Mouse (Mus musculus): ENCODE measurements at regions not wholly inside any gene's neighbourhood (a gene's known extent, or its start where the extent isn't known, plus 50 kb on each side); places are given as distances from the start of the nearest gene placed in this dataset.
"Not testable (repeated sequence)": the region's sequence is repeated elsewhere in the genome, so short reads cannot be mapped to it uniquely, and the experiment has no call there.

DNA sequence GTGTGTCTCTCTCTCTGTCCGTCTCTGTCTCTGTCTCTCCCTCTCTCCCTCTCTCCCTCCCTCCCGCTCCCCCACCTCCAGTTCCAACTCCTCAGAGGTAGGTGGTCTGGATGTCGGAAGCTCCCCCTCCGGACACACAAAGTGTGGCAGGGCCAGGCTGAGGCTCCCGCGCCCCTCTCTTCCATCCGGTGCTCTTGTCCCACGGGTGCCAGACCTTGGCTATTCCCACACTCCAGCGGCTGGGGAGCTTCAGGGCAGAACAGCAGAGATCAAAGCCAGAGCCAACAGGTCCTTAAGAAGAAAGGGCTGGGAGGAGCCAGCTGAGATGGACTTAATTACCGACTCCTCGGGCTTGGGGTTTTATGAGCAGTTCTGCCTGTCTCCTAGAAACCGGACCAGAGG is 101.1 kb upstream of the Med13l start:
- DNase-seq: peak; percentile 29

DNA sequence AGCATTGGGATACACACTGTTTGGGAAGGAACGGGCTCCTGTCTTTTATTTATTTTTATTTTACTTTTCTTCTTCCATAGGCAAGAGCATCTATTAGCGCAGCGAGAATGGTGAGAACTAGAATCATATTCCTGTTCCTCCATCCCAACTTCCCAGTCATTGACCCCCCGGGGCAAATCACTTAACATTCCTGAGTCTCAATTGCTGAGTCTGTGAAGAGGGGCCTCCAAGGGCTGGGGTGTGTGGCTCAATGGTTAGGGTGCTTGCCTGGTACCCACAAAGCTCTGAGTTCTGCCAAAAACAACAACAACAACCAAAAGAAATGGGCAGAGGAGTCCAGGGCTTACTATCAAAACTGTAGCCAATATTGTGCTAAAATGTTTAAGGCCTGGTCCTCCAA is 98.5 kb upstream of the Med13l start:
- DNase-seq: no peak

DNA sequence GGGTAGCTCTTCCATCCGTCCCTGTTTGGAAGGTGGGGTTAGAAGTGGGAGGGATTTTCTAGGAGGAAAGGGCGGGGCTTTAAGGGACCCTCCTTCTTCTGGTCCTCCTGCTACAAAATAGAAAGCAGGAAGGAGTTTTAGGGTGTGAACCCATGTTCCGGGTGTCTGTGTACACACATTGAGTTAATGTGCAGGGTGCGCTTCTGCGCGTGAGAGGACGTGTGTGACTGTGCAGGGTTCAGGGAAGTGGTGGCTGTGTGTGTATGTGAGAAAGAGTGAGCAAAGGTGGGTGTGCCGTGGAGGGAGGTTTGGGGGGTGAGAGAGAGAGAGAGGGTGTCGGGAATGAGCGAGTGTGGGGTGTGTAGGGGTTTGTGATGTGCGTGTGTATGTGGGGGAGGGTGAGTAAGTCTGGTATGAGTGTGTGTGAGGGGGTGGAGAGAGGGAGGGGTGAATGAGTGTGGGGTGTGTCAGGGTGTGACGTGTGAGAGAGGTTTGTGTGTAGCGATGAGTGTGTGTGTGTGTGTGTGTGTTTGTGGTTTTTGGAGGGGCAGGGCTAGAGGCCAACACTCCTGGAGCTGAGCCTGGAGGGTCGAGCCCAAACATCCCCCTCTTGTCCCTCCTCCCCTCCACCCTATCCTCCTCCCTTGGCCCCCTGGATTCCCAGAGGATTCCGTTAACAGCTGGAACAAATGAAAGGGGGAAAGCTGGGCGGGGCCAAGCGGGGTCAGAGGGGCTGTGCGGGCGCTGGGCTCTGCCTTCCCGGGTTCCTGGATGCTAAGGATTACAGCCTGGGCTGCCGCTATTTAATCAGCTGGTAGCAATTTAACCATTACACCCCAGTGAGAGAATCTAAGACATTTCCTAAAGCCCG is 95.3 kb upstream of the Med13l start:
- peak; percentile 13 for DNase-seq

DNA sequence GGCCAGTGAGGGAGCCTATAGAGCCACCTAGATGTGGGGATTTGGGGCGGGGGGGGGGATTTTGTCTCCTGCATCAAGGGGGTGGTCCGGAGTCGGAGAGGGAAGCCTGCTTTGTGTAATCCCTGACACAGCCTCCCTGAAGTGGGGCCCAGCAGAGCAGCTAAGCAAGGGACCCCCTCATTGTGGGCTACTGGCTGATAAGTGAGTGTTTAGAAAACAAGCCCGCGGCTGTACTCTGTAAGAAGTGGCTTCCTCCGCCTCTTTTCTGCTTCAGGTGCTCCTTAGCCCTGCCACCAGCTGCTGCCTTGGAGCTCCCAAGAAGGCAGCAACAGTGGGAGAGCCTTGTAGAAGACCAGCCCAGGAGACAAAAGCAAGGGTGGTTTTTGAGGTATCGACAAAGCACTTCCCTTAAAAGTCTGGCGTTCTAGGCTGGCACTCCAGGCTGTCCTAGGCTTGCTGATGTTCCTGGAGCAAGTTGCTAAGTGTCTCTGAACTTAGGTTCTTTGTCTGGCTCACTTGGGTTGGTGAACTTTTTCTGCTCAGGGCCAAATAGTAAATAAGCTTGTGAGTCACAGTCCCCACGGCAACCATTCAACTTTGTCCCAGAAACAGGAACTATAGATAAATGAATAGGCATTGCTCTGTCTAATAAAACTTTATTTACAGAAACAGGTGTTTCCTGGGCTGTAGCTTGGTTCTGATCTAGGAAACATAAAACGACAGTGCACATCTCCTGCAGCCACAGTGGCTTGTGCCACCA is 94.3 kb upstream of the Med13l start:
- DNase-seq: peak; percentile 23

DNA sequence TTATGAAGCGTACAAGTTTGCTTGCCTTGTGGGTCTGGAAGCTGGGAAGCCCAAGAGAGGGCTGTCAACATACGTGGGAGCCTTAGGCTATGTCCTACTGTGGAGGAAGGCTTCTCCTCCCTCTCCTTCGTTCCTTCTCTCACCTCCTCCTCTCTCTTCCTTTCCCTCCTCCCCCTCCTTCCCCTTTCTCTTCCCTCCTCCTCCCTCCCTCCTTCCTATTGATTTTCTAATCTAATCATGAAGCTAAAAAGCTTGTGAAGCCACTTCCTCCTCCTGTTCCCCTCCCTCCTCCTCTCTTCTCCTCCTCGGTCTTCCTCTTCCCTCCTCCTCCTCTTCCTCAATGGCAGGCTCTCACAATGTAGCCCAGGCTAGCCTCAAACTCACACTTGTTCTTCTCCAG is 91.7 kb upstream of the Med13l start:
- DNase-seq: no peak

DNA sequence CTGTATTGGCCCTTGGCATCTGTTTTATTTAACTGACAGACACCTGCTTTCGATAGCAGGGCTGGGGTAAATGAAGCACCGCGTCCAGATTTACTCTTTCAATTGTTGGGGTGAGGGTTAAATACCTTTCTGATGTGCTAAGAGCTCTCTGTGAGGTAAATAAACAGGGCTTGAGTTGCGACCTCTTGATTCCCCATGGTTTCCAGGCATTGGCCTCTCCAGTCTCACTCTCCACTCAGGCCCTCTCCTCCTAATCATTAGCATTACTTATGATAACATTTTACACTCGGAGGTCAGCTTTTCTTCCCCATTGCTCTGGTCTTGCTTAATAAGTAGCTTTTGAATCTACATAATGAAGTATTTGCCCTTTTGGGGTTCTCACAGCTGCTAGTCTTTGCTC is 88.9 kb upstream of the Med13l start:
- no peak for DNase-seq

DNA sequence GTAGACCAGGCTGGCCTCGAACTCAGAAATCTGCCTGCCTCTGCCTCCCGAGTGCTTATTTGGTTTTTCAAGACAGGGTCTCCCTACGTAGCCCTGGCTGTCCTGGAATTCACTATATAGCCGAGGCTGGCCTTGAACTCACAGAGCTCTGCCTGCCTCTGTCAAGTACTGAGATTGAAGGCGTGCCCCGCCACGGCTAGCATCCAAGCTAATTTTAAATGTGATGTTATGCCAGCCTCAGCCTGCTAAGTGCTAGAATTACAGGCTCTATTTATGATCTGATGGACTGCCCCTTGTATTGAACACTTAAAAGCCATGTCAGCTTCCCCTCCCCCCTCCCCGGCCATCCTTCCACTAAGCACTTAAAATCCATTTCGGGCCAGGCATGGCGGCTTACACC is 88.2 kb upstream of the Med13l start:
- DNase-seq: no peak

DNA sequence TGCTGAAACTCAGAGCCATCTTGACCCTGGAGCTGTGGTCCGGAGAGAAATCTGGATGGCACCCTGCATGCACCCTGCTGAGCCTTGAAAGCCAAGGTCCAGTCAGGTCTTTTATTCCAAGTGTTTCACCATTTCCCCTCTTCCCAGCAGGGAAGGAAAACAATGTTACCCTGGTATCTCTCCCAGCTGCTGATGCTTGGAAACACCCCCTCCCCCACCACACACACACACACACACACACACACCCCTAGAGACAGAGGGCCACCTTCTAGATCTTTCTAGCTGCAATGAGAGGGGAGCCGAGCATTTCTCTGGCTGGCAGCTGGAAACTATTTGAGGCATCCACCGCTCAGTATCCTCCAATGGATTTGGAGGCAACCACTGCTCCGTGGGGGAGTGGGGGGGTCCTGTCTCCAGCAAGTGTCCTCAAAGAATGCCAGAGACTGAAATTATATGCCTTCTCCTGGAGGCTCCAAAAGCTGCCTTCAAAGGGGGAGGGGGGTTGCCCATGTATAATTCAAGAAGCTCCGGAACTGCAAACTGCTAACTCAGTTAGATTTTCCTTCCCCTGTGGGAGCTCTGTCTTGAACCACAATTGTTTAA is 87.2 kb upstream of the Med13l start:
- no peak for DNase-seq

DNA sequence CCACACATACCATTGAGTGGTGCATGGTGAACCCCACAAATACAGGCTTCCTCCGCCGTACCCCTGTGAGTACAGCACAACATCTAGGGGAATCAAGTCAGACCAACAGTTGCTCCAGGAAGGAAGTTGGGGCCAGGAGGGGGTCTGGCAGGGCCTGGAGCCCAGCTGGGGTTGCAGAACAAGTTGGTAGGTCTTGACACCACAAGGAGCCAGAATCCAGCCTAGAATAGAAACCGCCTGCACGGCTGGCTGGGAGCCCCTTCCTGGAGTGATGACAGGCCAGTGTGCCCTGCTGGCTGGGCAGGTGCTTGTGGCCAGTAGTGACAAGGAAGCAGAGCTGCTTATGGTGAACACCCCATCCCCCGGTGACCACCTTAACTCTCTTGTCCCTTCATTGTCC is 83.9 kb upstream of the Med13l start:
- no peak for DNase-seq

DNA sequence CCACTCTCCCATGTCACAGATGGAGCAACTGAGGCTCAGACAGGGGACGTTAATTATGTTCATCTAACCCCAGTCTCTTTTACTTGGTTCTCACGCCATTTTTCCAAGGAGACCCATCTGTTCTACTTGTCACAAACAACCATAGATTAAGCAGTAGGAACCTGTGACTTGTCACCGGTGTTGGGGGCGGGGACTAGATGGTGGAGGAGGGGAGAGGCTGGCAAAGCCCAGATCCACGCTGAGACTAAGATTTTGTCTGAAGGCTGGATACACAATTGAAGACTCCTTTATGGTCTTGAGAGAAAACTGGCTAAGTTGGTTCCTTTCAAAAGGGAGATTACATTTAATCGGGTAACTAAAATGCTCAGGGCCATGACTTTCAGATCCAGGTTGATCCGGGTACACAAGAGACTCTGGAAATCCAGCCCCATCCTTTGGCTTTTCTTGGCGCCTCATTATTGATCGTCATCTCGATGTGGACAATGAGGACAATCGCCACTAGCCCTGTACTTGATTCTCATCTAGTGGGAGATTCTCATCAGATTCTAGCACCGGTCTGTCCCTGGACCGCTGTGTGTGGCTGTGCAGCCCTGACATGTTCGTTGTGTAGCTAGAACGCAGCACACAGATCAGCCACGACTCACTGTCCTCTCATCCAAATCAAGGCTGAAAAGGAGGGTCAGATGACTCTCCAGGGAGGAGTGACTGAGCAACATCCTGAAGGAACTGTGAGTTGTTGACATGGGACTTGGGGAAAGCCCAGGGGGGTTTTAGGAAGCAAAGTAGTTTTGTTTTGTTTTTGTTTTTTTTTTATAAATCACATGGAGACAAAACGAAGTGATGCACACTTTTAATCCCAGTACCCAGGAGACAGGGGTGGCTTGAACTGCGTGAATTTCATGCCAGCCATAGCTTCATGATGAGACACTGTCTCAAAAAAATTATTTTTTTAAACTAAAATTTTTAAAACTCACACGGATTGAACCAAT is 83.1 kb upstream of the Med13l start:
- DNase-seq: no peak

DNA sequence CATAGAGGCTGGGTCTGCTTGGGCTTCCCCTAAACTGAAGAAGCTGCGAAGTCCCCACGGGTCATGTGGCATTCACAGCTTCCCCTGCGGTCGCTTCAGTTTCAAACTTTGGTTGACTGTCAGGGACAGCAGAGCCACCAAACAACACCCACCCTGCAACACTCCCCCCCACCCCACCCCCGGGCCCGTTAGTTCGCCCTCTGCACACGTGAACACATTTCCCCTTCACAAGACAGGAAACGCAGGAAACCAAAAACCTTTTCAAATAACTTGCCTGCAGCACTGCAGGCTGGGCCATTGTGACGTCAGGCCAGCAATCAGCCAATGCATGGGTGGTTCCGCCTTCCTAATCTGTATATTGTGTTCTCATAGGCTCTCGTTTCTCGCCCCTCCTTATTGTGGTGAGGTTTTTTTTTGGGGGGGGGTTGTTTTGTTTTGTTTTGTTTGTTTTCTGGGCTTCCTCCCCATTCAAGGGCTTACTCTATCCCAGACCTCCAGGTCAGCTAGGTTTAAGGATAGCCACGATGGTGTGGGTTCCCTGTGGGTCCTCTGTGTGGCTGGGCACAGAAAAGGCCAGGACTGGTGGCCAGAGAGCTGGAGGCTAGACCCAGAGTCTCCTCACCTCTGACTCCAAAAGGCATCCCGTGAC is 82.2 kb upstream of the Med13l start:
- DNase-seq: peak; percentile 32

DNA sequence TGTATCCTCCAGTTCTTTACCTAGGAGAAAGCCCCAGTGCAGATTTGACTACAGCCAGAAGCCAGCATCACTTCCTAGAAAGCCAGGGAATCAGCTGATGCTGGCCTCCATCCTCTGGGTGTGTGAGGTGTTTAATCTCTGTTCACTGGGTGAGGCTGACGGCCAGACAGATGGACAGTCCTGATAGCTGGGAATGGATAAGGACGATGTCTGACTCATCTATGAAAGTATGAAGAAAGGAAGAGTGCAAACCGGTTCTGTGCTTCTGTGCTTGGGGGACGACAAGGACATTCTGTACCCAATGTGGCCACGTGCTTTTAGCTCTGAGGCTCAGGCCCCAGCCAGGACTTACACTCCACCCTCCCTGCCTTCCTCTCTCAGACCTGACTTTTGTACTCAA is 80.5 kb upstream of the Med13l start:
- no peak for DNase-seq

DNA sequence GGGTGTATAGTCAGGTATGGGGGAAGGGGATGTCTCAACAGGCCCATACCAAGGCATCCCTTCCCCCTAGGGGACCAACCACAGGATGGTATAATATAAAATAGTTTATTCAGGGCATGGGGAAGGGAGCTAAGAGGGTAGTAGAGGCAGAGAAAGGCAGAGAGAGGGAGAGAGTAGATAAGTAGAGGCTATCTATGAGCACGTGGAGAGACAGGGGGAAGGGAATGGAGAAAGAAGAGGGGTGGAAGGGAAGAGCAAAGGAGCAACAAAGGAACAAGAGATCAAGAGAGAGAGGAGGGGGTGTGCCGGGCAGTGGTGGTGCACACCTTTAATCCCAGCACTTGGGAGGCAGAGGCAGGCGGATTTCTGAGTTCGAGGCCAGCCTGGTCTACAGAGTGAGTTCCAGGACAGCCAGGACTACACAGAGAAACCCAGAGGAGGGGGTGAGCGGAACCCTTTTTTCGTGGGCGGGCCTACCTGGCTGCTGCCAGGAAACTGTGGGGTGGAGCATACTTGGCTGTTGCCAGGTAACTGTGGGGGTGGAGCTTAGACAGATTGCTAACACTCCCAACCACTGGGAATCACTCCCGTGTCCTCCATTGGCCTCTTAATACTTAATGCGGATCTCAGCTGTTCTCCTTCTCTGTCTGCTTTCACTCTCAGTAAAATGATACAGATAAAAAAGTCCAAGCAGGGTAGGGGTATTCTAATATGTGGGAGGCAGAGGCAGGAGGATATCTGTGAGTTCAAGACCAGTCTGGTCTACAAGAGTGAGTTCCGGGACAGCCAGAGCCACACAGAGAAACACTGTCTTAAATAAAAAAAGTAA is 79.3 kb upstream of the Med13l start:
- DNase-seq: no peak

DNA sequence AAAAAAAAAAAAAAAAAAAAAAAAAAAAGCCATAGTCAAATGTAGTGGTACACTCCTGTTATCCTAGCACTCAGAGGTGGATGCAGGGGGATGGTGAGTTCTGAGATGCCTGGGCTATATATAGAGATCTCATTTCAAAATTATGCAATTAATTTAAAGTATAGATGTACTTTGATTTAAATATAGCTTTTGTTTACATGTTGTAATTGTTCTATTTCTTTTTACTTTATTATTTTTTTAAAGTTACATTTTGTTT is 78.8 kb upstream of the Med13l start:
- no peak for DNase-seq

DNA sequence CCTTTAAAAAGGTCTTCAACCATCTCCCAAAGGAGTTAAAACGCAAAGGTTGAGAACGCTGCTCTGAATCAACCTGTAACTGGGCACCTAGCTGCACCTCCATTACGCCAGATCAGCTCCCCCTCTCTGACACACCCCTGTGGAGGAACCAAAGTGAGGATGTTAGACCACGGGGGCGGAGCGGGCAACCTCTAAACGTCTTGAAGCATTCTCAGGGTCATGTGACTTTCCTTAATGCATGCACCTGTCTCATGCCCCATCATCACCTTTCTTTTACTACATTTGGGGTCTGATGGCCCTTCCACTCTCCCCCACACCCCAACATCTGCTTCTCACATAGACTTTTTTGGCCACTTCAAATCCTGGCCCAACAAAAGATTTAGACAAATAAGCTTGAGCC is 77.9 kb upstream of the Med13l start:
- no peak for DNase-seq

DNA sequence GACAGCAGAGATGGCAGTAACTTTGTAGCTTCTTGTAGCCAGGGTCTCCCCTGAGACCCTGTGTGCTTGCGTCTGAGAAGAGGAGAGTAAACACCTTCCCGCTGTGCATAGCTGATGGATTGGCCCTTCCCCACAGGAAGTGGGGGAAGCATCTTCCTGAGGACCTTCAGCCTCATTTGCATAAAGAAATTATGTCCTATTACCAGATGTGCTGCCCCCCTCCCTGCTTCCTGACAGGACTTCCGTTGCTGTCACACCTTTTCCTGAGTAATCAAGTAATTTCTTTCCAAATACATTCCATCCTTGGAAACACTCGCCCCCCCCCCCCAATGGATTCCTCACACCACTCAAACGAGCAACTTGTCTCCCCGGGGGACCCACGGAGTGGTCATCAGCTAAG is 77.5 kb upstream of the Med13l start:
- DNase-seq: no peak

DNA sequence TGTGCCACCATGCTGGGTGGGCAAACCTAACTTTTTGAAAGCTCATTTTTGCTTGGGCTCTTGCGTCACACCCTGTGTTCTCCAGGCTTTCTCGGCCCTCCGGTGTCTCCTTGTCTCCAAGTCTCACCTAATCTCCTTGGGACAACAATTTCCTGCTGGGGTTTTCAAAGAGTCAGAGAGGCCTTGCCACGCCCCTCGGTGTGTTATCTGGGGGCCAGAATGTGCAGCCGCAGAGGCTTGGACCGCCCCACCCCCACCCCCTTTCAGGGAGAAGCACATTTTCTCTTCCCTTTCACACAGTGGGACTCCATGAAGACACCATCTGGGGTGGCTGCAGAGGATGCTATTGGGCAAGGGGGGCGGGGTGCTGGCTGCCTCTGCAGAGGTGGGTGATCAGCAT is 76.9 kb upstream of the Med13l start:
- DNase-seq: no peak

DNA sequence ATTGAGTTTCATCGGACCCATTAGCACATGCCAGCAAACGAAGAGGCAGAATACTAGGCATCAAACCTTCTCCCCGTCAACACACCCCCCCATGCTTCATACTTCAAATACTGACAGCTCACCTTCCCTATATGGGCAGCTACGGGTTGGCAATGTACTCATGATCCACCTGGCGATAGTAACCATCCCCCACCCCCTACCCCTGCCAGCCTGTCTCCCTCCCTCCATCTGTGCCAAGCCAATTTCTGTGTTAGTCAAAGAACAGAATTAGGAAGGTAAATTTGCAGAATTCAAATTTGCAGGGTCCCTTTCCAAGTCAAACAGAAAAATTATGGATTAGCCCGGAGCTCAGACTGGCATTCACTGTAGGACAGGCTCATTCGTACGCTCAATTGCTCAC is 75.3 kb upstream of the Med13l start:
- DNase-seq: no peak

DNA sequence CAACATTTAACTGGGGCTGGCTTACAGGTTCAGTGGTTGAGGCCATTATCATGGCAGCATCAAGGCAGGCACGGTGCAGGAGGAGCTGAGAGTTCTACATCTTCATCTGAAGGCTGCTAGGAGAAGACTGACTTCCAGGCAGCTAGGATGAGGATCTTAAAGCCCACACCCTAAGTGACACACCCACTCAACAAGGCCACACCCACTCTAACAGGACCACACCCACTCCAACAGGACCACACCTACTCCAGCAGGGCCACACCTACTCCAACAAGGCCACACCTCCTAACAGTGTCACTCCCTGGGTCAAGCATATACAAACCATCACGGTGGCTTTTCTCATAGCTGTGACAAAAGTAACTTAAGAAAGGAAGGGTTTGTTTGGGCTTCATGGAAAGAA is 68.0 kb upstream of the Med13l start:
- not testable (repeated sequence) for DNase-seq

DNA sequence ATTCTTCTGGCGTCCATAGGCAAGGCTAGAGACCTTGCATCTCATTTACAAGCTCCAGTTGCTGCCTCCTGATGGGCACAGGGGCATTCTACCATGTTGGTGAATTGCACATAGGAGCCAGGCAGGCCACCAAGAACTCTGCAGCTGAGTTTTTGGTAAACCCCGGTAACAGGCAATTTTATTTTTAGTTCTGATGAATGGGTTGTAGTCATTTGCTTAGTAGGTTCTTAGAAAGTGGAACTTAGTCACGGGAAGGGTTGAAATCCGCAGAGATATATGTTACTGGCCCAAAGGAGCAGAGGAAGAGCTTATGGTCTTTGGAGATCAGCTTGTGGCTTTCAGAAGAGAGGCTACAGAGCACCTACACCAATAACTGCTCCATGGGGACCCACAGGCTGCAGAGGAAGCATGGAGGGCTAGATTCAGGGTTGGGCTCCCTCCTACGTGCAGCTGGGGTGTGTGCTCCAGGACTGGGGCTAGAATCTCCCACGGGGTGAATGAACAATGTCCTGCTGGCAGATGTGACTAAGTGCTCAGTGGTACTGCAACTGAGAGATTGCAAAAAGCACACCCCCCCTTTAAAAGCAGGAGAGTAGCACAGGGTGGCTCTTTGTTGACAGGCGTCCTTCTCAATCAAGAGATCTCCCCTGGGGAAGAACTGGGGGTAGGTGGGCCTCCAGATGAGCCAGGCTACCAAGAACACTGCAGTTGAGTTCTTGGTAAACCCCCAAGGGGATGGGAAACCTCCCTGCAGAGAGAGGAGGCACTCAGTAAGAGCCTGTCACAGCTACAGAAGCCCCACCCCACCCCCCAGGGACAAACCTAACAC is 65.6 kb upstream of the Med13l start:
- no peak for DNase-seq

Measured in adrenal gland, postnatal 25 days (tissue).